Mouse (Mus musculus) urinary bladder, postnatal 36 days (tissue): ENCODE results near the gene Crlf2.

Experiments
- DNase-seq, 2 experiments: peaks; one replicate each; pipeline ENCODE4 v3.0.0; 2022; ENCODE audit warnings: low spot score in 2 of 2, mixed read lengths in 1 of 2

The Crlf2 gene

DNA sequence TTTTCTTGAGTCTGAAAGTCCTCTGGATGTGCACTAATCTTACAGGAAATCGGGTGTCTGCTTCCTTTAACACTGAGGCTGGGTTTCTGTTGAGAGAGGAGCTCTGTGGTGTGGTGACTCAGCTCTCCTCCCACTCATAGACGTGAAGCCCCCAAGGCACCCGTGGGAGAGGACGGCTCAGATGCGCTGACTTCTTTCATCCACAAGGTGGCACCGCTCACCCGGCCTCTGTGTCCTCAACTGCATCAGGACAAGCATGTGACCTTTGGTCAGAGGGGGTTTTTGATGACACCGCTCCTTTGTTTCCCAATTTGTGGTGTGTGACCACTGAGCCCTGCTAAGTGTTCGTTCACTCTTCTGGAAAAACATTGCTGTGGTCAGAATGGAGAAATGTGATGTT lies 10.1 kb downstream of the Crlf2 start:
- DNase-seq, result no peak

DNA sequence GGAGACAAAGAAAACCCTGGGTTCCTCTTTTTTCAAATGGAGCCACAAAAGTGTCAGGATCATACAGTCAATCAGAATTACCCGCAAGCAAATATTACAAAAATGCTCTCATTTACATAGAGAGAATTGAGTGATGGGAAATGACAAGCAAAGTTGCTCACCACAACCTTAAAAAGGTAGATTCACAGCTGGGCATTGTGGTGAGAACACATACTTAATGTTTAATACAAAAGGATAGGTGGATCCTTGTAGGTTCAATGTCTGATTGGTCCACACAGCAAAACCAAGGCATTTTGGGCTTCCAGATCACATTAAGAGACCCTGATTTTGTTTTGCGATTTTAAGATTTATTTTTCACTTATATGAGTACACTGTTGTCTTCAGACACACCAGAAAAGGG lies 11.7 kb downstream of the Crlf2 start:
- no peak for DNase-seq

DNA sequence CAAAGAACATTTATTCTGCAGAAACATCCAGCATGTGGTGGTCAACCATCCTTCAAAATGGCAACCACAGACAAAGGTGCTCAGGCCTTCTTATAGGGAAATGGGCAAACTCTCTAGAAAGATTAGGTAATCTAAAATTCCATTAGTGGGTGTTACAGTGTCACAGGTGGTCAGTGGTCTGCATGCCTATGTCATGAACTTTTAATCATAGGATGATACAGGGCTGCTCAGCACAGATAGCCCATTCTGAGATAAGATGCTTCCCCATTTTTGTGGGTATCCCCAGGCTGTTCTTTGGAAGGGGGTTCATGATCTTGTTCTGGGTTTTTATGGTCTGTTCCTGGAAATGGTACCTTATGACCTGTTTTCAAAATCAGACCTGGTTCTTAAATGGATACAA lies 49.1 kb downstream of the Crlf2 start:
- DNase-seq, result no peak

DNA sequence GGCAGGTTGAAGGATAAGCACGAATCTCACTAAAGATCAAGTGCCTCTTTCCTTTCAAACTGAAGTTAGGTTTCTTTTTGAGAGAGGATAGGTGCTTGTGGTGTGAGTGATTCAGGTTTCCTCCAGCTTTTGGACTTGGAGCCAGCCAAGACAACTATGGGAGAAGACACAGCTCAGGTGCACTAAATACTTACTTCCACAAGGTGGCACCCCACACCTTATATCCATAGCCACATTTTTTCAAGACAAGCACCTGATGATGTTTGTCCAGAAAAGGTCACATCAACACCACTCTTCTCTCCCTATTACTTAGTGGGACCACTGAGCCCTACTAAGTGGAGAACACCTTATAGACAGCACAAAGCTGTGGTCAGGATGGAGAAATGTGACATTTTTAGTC lies 52.1 kb downstream of the Crlf2 start:
- DNase-seq, result no peak
